Mouse (Mus musculus) MEL (cell line): Measurements from ENCODE around the gene Lmod2. TPM values are rescaled to one million over a fixed set of nuclear protein-coding genes. Genes with fewer than 3 reads are reported as not detected.

Experiments
- DNase-seq: peaks from one replicate; pipeline ENCODE4 v3.0.0; 2011; ENCODE audit warnings: low read depth, low spot score
- H3K27ac ChIP-seq: 2 replicates; pipeline ENCODE4 v1.5.1; 2012; ENCODE audit warnings: low read depth, mild to moderate bottlenecking, control low read depth, low read length, moderate library complexity; ENCODE audit not compliant: control insufficient read depth
- H3K27me3 ChIP-seq, 2 experiments: fragments of 150-350 bp in 1 of 2; sonication (generic) in 1 of 2; 2 replicates each; pipeline ENCODE4 v1.6.1; 2012; ENCODE audit warnings: low read length in 2 of 2, mild to moderate bottlenecking in 2 of 2, improper control_type of control experiment in 1 of 2, moderate library complexity in 1 of 2; ENCODE audit not compliant: insufficient read depth in 2 of 2, control insufficient read depth in 1 of 2
- H3K36me3 ChIP-seq, 2 experiments: 2 replicates each; pipeline ENCODE4 v1.6.1; 2012 to 2014; ENCODE audit warnings: low read length in 2 of 2, improper control_type of control experiment in 1 of 2, inconsistent platforms in 1 of 2, mild to moderate bottlenecking in 1 of 2; ENCODE audit not compliant: insufficient read depth in 2 of 2, control insufficient read depth in 1 of 2
- H3K4me1 ChIP-seq, 2 experiments: fragments of 150-350 bp in 1 of 2; sonication (generic) in 1 of 2; 2 replicates each; pipeline ENCODE4 v1.6.1; 2012; ENCODE audit warnings: low read length in 2 of 2, improper control_type of control experiment in 1 of 2, mild to moderate bottlenecking in 1 of 2; ENCODE audit not compliant: insufficient read depth in 2 of 2, control insufficient read depth in 1 of 2
- H3K4me3 ChIP-seq, 2 experiments: fragments of 150-350 bp in 1 of 2; sonication (generic) in 1 of 2; 2 replicates each; pipeline ENCODE4 v1.5.1; 2012; ENCODE audit warnings: low read depth in 2 of 2, low read length in 2 of 2, mild to moderate bottlenecking in 2 of 2, moderate library complexity in 2 of 2, control low read depth in 1 of 2, improper control_type of control experiment in 1 of 2; ENCODE audit not compliant: control insufficient read depth in 1 of 2, insufficient read depth in 1 of 2
- H3K79me2 ChIP-seq: 2 replicates; pipeline ENCODE4 v1.6.1; 2012; ENCODE audit warnings: mild to moderate bottlenecking, low read length, moderate library complexity; ENCODE audit not compliant: control insufficient read depth, poor library complexity, insufficient read depth
- H3K9ac ChIP-seq: 2 replicates; pipeline ENCODE4 v1.6.1; 2012; ENCODE audit warnings: low read depth, mild to moderate bottlenecking, control low read depth, low read length, moderate library complexity; ENCODE audit not compliant: control insufficient read depth, poor library complexity, severe bottlenecking
- H3K9me3 ChIP-seq: fragments of 150-350 bp; sonication (generic); replicated peaks from 2 replicates; pipeline ENCODE4 v1.6.1; 2012; ENCODE audit warnings: mild to moderate bottlenecking, low read length, improper control_type of control experiment, moderate library complexity; ENCODE audit not compliant: insufficient read depth
- CHD1 ChIP-seq: IDR thresholded peaks from 2 replicates; pipeline ENCODE4 v1.6.1; 2012; ENCODE audit warnings: low read depth, mild to moderate bottlenecking, inconsistent platforms, low read length, improper control_type of control experiment
- E2F4 ChIP-seq: IDR thresholded peaks from 2 replicates; pipeline ENCODE4 v1.6.1; 2011; ENCODE audit warnings: low read depth, low read length, improper control_type of control experiment, borderline replicate concordance
- EP300 ChIP-seq, 2 experiments: IDR thresholded peaks; 2 replicates each; pipeline ENCODE4 v1.6.1; 2011; ENCODE audit warnings: improper control_type of control experiment in 2 of 2, low read length in 2 of 2, low read depth in 1 of 2, mild to moderate bottlenecking in 1 of 2
- GATA1 ChIP-seq: IDR thresholded peaks from 2 replicates; pipeline ENCODE4 v1.6.1; 2011; ENCODE audit warnings: low read depth, low read length, improper control_type of control experiment
- HCFC1 ChIP-seq: IDR thresholded peaks from 2 replicates; pipeline ENCODE4 v1.6.1; 2012; ENCODE audit warnings: low read depth, mild to moderate bottlenecking, inconsistent platforms, low read length, improper control_type of control experiment, moderate library complexity
- KAT2A ChIP-seq: conservative IDR thresholded peaks from 2 replicates; pipeline ENCODE4 v1.6.1; 2012; ENCODE audit warnings: low read depth, low read length, improper control_type of control experiment, inconsistent platforms
- MAFK ChIP-seq: IDR thresholded peaks from 2 replicates; pipeline ENCODE4 v1.6.1; 2011; ENCODE audit warnings: low read depth, mild to moderate bottlenecking, low read length, improper control_type of control experiment, borderline replicate concordance
- MAX ChIP-seq: IDR thresholded peaks from 2 replicates; pipeline ENCODE4 v1.6.1; 2011; ENCODE audit warnings: low read length, improper control_type of control experiment
- MAZ ChIP-seq: IDR thresholded peaks from 2 replicates; pipeline ENCODE4 v1.6.1; 2012; ENCODE audit warnings: low read depth, mild to moderate bottlenecking, inconsistent platforms, low read length, improper control_type of control experiment
- MEF2A ChIP-seq: IDR thresholded peaks from 2 replicates; pipeline ENCODE4 v1.6.1; 2014; ENCODE audit warnings: low read depth, mild to moderate bottlenecking, inconsistent platforms, low read length, improper control_type of control experiment; ENCODE audit not compliant: poor library complexity, insufficient replicate concordance, severe bottlenecking; ENCODE audit errors: extremely low read depth
- MYB ChIP-seq: IDR thresholded peaks from 2 replicates; pipeline ENCODE4 v1.6.1; 2011; ENCODE audit warnings: mild to moderate bottlenecking, low read depth, low read length, improper control_type of control experiment
- MYC ChIP-seq: IDR thresholded peaks from 2 replicates; pipeline ENCODE4 v1.6.1; 2011; ENCODE audit warnings: low read depth, mild to moderate bottlenecking, low read length, improper control_type of control experiment, moderate library complexity
- NELFE ChIP-seq: IDR thresholded peaks from 2 replicates; pipeline ENCODE4 v1.6.1; 2011; ENCODE audit warnings: low read depth, low read length, improper control_type of control experiment
- NRF1 ChIP-seq: IDR thresholded peaks from 2 replicates; pipeline ENCODE4 v1.6.1; 2014; ENCODE audit warnings: low read depth, mild to moderate bottlenecking, inconsistent platforms, low read length, improper control_type of control experiment, moderate library complexity; ENCODE audit not compliant: poor library complexity, insufficient read depth, severe bottlenecking
- POLR2A ChIP-seq, 2 experiments: IDR thresholded peaks; 2 replicates each; pipeline ENCODE4 v1.6.1; 2011 to 2012; ENCODE audit warnings: low read length in 2 of 2, mild to moderate bottlenecking in 2 of 2, control low read depth in 1 of 2, improper control_type of control experiment in 1 of 2, low read depth in 1 of 2, moderate library complexity in 1 of 2; ENCODE audit not compliant: control insufficient read depth in 1 of 2, insufficient read depth in 1 of 2, poor library complexity in 1 of 2
- POLR2AphosphoS2 ChIP-seq: IDR thresholded peaks from 2 replicates; pipeline ENCODE4 v1.6.1; 2011; ENCODE audit warnings: low read length, improper control_type of control experiment
- RAD21 ChIP-seq: IDR thresholded peaks from 2 replicates; pipeline ENCODE4 v1.6.1; 2011; ENCODE audit warnings: mild to moderate bottlenecking, low read depth, low read length, improper control_type of control experiment
- SIN3A ChIP-seq: IDR thresholded peaks from 2 replicates; pipeline ENCODE4 v1.6.1; 2012; ENCODE audit warnings: low read length, improper control_type of control experiment, inconsistent platforms
- TAL1 ChIP-seq: IDR thresholded peaks from 2 replicates; pipeline ENCODE4 v1.6.1; 2012; ENCODE audit warnings: mild to moderate bottlenecking, inconsistent platforms, low read length, moderate library complexity, mixed read lengths
- TCF12 ChIP-seq: IDR thresholded peaks from 2 replicates; pipeline ENCODE4 v1.6.1; 2014; ENCODE audit warnings: low read depth, mild to moderate bottlenecking, inconsistent platforms, low read length, improper control_type of control experiment, moderate library complexity
- USF1 ChIP-seq: IDR thresholded peaks from 2 replicates; pipeline ENCODE4 v1.6.1; 2014; ENCODE audit warnings: low read depth, mild to moderate bottlenecking, inconsistent platforms, low read length, improper control_type of control experiment, moderate library complexity
- USF2 ChIP-seq, 2 experiments: IDR thresholded peaks; 2 replicates each; pipeline ENCODE4 v1.6.1; 2011 to 2012; ENCODE audit warnings: improper control_type of control experiment in 2 of 2, low read length in 2 of 2, borderline replicate concordance in 1 of 2, inconsistent platforms in 1 of 2, low read depth in 1 of 2, mild to moderate bottlenecking in 1 of 2; ENCODE audit not compliant: insufficient read depth in 1 of 2
- ZMIZ1 ChIP-seq: IDR thresholded peaks from 2 replicates; pipeline ENCODE4 v1.6.1; 2012; ENCODE audit warnings: low read depth, mild to moderate bottlenecking, inconsistent platforms, low read length, improper control_type of control experiment, moderate library complexity
- ZNF384 ChIP-seq: IDR thresholded peaks from 2 replicates; pipeline ENCODE4 v1.6.1; 2012; ENCODE audit warnings: low read depth, mild to moderate bottlenecking, inconsistent platforms, low read length, improper control_type of control experiment
- polyA plus RNA-seq, 2 experiments: library from polyadenylated mRNA; stranded (reverse) in 1 of 2; unstranded in 1 of 2; fragments of >175 nt in 1 of 2; fragments of >200 nt in 1 of 2; gene quantifications; 2 replicates each; pipeline versions ENCODE4 v1.2.1 to v1.2.4; 2012; ENCODE audit warnings: low replicate concordance in 2 of 2, low read depth in 1 of 2; ENCODE audit not compliant: insufficient read length in 2 of 2, insufficient read depth in 1 of 2, missing spikeins in 1 of 2
- total RNA-seq: library from RNA; depleted of rRNA; stranded (reverse); fragments of 300-350 nt; gene quantifications from 2 replicates; pipeline ENCODE4 v1.2.3, GENCODE M21; 2012

Gene Lmod2
- total and polyA plus RNA-seq, 3 experiments = not detected

DNA sequence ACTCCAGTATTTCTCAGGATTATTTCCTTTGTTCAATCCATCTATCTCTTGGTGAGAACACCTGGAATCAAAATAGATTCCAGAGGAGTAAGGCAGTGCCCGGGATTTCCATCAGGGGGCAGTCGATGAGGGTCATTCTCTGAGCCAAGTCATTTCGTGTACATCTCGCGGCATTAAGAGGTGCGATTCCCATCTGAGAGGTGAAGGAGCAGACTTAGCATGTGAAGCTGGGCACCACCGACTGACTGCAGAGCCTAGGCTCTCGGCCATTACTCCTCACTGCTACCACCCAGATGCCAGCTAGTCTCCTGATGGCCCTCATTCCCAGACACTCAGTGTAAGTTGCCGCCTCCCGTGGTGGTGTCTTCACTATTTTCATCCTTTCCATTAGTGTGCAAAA is 8.9 kb downstream of the Lmod2 start (continued):
- no peak for TF ChIP-seq ZNF384
- TF ChIP-seq MYB = no peak

DNA sequence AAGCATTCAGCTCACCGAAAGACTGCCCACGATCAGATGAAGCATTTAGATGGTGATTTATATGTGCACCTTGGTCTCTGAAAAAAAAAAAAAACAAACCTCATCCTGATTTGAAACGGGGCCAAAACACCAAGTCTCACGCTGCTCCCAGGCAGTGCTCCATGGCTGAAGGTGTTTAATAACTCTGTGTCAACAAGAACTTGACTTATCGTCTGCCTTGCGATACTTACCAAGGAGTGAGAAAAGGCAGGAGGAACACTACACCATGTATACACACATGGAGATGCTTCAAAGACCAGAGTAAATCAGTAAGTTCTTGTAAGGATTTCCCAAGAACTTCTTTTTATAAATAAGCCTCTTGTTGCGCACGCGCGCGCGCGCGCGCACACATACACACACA is 10.0 kb downstream of the Lmod2 start:
- TF ChIP-seq SIN3A = no peak
- no peak for TF ChIP-seq KAT2A
- no peak for TF ChIP-seq MEF2A
- TF ChIP-seq NRF1 = no peak
- TF ChIP-seq EP300 (IDR thresholded peaks at IDR 0.05; ENCODE audit: low read depth in 1 of 2, low read length in 2 of 2) = no peak
- no peak for TF ChIP-seq RAD21
- no peak for TF ChIP-seq MAZ
- TF ChIP-seq CHD1 = no peak
- no peak for TF ChIP-seq TAL1
- no peak for TF ChIP-seq E2F4
- no peak for TF ChIP-seq POLR2A (IDR thresholded peaks at IDR 0.05; ENCODE audit: control insufficient read depth in 1 of 2, insufficient read depth in 1 of 2, low read depth in 1 of 2, low read length in 2 of 2, poor library complexity in 1 of 2)
- TF ChIP-seq TCF12 = no peak
- no peak for TF ChIP-seq GATA1
- TF ChIP-seq USF1 = no peak
- TF ChIP-seq NELFE = no peak
- no peak for TF ChIP-seq MYC
- TF ChIP-seq POLR2AphosphoS2 = no peak
- TF ChIP-seq MAFK = no peak
- Histone ChIP-seq H3K4me1 (no peaks in the 10 kb centered on the region), H3K9me3 (no peaks in the 10 kb centered on the region)

DNA sequence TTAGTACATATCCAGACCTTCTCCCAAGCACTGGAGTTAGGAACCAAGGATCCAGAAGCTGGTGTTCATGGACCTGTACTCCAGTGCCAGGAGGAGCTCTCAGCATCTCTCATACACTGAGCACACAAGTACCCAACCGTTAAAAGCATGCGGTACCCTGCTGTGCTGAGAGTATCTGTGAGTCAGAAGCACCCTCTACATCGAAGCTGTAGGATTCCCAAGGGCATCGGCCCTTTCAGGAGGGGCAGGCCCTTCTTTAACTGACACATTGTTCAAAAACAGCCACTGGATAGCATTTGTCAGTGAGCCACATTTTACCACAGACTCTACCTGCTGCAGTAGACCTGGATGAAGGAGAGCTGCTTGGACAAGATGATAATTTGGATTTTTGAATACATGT is 10.6 kb downstream of the Lmod2 start:
- Histone ChIP-seq H3K4me3 (no peak overlapping the region), H3K36me3 (0 out of 4 replicates have a peak, but pooled peaks cover 0 to 3% of the 10 kb centered on the region in 2 experiments), H3K9me3 (no peaks in the 10 kb centered on the region), H3K9ac (no peak overlapping the region), H3K4me1 (no peaks in the 10 kb centered on the region), H3K27ac (no peak overlapping the region), H3K79me2 (no peaks in the 10 kb centered on the region), H3K27me3 (no peaks in the 10 kb centered on the region)
- DNase-seq = no peak
- no peak for TF ChIP-seq GATA1
- TF ChIP-seq USF2 (IDR thresholded peaks at IDR 0.05; ENCODE audit: borderline replicate concordance in 1 of 2, insufficient read depth in 1 of 2, low read depth in 1 of 2, low read length in 2 of 2) = no peak
- TF ChIP-seq POLR2AphosphoS2 = no peak
- TF ChIP-seq RAD21 = no peak
- TF ChIP-seq NRF1 = no peak
- no peak for TF ChIP-seq USF1
- TF ChIP-seq ZMIZ1 = no peak
- TF ChIP-seq HCFC1 = no peak
- no peak for TF ChIP-seq MAX
- TF ChIP-seq TAL1 = no peak

More for the DNA sequence above, 10.0 kb downstream of the Lmod2 start:
- Histone ChIP-seq H3K79me2 (no peaks in the 10 kb centered on the region), H3K36me3 (no peaks in the 10 kb centered on the region), H3K9ac (no peak overlapping the region), H3K4me3 (no peak overlapping the region), H3K27me3 (no peaks in the 10 kb centered on the region), H3K27ac (no peak overlapping the region)
- no peak for DNase-seq
